Mouse (Mus musculus): ENCODE data around the gene Kcng3. TPM values are rescaled to one million over a fixed set of nuclear protein-coding genes. Genes with fewer than 3 reads are reported as not detected.

Gene Kcng3
- total RNA-seq, 1 experiment from 2014 or later: not detected

DNA sequence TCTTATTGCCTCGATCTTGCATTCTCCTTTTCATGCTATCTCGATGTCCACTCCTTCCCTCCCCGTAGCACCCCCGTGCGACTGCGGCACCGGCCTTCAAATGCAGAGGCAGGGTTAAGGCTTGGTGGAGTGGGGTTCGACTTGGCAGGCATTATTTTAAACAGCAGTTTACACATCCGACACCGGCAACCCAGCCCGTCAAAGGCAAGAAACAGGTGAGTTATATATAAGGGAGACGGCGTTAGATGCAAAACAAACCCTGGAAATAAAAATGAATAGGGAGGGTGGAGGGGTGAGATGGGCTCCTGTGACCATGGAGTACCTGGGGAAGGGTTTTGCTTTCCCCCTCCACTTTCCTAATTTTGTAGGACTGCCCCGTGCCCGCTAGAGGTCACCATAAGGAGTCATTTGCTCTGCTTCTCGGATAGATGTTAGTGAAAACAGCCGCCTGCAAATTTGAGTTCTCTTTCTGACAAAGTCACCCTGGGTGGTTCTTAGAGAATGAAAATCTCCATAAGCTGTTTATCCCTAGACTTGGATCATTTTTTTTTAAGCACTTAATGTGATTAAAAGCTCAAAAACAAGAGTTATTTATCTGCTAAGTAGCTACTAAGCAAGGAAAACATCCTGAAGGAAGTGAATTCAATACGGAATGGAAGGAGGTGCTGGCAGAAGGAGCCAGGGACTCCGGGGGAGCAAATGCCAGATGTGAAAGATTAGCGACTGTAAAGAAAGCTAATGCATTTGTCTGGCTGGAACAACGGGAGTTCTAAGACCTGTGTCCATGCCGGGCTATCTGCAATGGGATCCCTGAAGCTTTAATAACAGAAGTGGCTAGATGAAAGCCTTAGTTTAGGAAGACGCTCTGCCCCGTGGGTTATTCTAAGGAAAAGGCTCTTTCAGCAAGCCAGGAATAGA, 1.2 kb upstream of the Kcng3 start:
- ATAC-seq (ENCODE audit: extremely low read depth, insufficient number of reproducible peaks, low FRiP score, poor library complexity, severe bottlenecking): peak; percentile 67; the same call in 1 of the 2 replicates

DNA sequence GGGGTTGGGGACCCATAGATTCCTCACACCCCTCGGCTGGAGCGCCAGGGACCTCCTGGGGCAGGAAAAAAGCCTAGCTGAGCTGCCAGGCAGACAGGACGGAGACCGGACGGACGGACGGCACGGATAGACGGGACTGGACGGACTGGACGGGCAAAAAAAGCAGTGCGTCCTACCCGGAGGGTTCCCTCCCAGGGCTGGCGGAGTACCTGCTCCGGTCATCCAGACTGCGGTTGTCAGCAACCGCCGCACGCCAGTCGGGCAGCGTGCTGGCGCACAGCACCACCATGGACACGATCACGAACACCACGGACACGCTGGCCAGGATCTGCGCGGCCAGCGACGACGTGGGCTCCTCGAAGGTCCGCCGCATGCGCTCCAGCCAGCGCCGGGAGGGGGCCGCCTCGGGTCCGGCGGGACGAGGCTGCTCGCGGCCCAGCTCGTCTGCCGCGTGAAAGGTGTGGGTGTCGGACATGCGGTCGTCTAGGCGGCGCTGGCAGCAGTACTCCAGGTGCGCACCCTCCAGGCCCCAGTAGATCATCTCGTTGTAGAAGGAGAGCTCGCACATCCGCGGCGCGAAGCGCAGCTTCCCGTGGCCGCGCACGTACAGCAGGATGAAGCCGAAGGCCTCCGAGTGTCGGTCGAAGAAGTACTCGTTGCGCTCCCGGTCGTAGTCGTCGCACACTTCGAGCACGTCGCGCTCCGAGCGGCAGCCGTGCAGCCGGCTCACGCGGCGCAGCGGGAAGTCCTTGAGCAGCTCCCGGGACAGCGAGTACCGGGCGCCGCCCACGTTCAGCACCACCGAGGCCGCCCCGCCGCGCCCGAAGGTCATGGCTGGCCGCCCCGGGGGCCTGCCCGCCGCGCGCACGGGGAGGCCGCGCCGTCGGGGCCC, 662 bp downstream of the Kcng3 start:
- no peak; the same call in 1 of the 2 replicates for ATAC-seq (ENCODE audit: extremely low read depth, insufficient number of reproducible peaks, low FRiP score, poor library complexity, severe bottlenecking)

DNA sequence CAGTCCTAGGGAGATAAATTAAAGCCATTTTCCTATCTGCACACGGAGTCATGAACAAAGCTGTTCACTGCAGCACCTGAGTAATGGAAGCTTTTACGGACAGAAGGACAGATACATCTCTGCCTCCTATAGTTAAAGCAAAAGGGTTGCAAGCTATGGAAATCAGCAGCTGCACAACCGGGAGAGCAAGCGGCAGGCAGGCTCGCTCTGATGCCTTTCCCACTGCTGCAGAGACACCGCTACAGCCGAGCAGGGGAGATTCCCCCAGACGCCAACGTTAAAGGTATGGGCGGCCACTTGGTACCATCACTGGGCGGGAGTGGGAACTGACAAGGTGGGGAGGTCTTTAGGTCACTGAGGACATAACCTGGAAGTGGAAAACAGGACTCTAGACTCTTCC, 17.8 kb downstream of the Kcng3 start:
- no peak for ATAC-seq (ENCODE audit: extremely low read depth, insufficient number of reproducible peaks, low FRiP score, poor library complexity, severe bottlenecking)

DNA sequence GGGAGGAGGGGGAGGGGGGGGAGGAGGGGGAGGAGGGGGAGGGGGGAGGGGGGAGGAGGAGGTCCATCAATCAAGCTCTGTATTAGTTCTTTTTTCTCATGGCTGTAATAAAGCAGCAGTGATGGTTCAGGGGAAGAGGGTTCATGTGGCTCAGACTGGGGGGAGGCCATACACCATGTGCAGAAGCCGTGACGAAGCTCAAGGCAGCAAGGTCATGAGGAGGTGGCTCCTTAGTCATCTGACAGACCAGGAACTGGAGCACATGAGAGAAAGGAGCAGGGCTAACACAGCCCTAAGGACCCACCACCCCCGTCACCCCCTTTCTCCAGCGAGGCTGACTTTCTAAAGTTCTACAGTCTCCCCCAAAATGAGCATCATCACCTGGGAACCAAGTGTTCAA, 22.2 kb downstream of the Kcng3 start:
- no peak for ATAC-seq (ENCODE audit: extremely low read depth, insufficient number of reproducible peaks, low FRiP score, poor library complexity, severe bottlenecking)

DNA sequence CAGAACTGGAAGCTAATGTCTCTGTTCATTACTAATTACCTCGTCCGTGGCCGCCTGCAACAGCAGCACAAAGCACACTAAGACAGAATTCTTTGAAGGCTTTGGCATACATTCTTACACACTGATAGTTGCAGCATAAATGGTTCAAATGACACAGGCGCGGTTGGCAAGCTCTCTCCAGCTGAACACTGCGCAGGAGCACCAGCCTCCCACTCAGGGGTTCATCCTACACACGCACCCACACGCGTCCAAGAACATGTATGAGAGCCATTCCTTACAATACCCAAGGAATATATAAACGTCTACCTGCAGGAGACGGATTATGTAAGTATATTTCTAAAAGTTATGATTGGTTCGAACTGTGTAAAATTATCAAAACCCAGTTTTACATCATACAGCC, 30.7 kb downstream of the Kcng3 start:
- ATAC-seq (ENCODE audit: extremely low read depth, insufficient number of reproducible peaks, low FRiP score, poor library complexity, severe bottlenecking): no peak

DNA sequence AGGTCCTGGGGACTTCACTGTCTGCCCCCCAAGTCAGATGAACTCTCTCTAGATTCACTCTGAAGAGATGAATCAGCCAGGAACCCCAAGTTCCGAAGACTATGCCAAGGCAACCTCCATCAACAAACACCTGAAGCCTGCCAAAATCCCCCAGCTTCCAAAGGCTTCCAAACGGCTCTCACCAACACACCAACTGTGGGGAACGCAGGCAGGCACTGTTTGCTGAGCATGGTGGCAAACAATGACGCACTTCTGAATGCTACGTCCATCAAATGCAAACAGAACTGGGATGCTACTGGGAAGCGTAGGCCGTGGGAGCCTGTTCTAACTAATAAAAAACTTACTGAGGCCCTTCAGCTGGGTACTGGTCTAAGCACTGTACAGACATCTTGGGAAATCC, 35.7 kb downstream of the Kcng3 start:
- ATAC-seq (ENCODE audit: extremely low read depth, insufficient number of reproducible peaks, low FRiP score, poor library complexity, severe bottlenecking): no peak

DNA sequence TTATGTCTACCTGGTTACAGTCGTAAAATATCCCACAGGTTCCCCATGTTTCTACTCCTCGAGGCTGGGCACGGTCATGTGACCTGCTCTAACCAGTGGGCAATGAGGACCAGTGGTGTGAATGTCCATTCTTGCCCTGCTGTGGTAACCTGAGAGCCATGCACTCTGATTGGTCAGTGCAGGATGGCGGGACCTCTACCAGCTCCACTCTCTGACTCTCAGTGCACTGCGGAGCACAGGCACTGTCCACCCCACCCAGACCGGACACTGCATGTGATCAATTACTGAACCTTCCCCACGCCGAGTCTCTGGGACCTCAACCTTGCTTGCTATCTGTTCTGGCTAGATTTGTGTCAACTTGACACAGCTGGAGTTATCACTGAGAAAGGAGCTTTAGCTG, 37.2 kb downstream of the Kcng3 start:
- 0 out of 2 replicates have a peak, but pooled peaks have one; percentile 9 for ATAC-seq (ENCODE audit: extremely low read depth, insufficient number of reproducible peaks, low FRiP score, poor library complexity, severe bottlenecking)

DNA sequence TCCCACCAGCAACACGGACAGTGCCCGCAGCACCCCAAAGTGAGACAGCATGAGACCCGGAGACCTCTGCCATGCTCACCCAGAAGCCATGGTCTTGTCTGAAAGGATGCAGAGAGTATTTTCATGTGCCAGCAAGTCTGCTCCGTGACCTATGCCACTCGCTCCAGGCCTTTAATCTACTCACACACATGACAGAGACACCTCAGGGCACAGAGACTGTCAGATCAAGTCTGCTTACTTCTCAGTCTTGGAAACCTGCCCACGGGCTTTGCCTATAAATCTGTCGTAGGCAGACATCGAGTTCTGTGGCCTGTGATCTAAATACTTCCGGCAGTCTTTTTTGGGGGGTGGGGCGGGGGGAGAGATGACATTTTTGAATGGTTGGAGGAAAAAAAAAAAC, 38.3 kb downstream of the Kcng3 start:
- no peak for ATAC-seq (ENCODE audit: extremely low read depth, insufficient number of reproducible peaks, low FRiP score, poor library complexity, severe bottlenecking)

DNA sequence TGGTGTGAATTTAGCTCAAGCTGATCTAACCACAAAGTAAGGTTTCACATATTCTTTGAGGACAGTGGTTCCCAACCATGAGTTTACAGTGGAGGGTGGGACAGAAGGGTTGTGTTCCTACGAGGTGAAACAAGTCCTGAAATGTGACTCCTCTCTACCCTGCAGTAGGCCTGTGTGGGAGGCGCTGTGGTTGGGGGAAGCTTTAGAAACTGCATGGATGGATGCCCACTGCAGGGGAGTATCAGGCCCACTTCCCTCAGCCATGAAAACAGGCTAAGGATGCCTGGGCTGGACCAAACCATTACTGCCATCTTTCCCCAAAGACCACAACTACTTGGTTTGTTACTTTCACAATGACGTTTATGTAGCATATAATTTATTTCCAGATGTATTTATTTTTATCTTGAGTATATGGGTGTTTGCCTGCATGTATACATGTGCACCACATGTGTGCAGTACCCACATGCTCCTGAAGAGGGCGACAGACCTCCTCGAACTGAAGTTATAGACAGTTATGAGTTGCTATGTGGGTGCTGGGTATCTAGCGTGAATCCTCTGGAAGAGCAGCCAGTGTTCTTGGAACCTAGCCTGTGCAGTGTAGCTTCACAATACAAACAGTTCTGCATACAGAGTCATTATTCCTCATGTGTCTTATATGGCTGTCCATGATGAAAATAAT, 42.9 kb downstream of the Kcng3 start:
- ATAC-seq (ENCODE audit: extremely low read depth, insufficient number of reproducible peaks, low FRiP score, poor library complexity, severe bottlenecking): no peak

DNA sequence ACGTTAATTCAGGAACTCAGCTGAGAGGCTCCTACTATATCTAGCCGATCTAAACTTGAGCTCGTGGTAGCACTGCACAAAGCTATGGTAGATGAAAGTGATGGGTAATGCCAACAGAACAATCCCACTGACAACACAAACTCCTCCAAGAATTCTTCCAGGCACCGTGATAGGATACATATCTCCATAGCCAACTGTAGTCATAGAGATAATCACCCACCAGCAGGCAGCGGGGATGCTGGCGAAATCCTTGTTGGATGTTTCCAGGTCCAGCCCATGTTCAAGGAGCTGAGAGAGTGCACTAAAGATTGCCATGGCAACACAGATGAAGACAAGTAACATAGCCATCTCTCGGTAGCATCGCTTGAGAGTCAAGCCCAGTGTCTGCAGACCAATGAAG, 44.0 kb downstream of the Kcng3 start:
- ATAC-seq (ENCODE audit: extremely low read depth, insufficient number of reproducible peaks, low FRiP score, poor library complexity, severe bottlenecking): no peak

DNA sequence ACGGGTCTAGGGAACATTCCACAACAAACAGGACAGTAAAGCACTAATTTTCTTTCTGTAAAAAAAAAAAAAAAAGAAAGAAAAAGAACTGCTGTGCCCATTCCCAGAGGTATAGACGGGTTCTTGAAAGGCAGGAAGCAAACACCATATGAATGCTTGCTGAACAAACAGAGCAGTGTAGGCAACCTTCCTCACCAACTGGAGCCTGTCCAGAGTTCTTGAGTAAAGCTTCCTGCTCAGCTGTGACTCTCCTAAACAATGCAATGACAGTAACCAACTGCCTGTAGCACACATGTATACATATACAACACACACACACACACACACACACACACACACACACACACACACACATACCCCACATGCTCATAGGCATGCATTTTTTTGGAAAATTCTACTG, 49.1 kb downstream of the Kcng3 start:
- ATAC-seq (ENCODE audit: extremely low read depth, insufficient number of reproducible peaks, low FRiP score, poor library complexity, severe bottlenecking): no peak

DNA sequence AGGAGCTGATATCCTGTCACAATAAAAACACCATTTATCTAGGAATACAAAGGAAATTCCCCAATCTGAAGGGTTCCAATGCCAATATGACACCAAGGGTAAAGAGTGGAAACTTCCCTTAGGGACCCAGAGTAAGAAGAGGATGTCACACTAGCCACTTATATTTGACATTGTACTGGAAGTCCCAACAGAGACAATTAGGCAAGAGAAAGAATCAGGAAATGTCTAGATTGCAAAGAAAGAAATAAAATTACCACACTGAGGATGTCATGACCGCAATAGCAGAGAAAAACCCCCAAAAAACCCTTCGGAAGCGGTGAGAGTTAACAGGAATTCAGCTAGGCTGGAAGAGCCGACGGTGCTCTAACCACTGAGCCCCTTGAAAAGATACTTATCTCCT, 51.0 kb downstream of the Kcng3 start:
- no peak for ATAC-seq (ENCODE audit: extremely low read depth, insufficient number of reproducible peaks, low FRiP score, poor library complexity, severe bottlenecking)

DNA sequence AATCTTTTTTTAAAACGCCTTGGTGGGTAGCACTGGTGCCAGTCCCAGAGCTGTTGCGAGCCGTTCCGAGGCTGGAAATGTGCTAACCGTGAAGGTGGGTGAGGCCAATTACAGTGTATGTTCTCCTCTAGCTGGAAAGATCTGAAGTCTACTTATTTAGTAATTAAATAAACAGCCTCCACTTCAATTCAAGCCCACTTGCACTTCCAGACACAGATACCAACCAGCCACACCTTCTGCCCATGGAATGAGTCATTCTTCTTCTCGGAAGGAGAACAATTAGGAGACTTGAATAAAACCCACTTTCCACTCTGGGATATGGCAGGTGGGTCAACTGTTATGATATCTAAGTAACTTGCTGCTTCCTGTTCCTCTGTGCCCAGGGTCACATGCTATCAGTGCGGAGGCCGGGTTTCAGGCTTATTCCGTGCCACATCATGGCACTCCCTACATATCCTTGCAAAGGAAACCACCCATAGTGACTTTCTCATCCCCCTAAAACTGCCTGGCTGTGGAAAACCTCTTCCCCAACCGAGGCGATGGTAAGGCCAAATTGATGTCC, 54.8 kb downstream of the Kcng3 start:
- no peak for ATAC-seq (ENCODE audit: extremely low read depth, insufficient number of reproducible peaks, low FRiP score, poor library complexity, severe bottlenecking)

DNA sequence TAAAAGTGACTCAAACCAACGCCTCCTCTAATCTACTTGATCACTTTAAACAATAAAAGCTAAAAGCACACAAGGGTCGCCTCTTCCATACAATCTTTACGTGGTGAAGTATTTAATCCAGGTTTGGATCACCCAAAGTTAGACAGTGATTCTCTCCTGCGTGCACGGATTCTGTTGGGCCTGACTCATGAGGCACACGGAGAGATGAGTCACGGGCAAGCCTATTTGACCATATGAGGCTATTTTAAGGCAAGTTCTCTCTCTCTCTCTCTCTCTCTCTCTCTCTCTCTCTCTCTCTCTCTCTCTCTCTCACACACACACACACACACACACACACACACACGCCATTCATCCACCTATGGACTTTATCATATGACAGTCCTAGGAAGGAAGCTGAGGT, 57.1 kb downstream of the Kcng3 start:
- ATAC-seq (ENCODE audit: extremely low read depth, insufficient number of reproducible peaks, low FRiP score, poor library complexity, severe bottlenecking): no peak

DNA sequence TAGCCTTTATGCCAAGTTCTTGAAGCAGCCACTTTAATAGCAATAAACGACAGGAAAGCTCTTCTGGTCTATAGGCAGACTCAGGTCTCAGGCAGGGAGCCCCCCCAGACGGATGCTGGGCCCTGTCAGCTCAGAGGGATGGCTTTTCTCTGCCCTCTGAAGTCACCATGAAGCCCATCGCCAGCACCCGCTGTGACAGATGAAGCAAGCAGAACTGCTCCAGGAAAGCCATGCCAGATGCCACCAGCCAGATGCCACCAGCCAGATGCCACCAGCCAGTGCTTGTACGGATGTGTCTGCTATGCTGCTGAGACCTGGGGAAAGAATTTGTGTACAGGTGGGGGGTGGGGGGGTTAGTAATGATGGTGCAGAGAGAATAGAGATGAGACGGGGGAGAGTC, 58.6 kb downstream of the Kcng3 start:
- ATAC-seq (ENCODE audit: extremely low read depth, insufficient number of reproducible peaks, low FRiP score, poor library complexity, severe bottlenecking): no peak

DNA sequence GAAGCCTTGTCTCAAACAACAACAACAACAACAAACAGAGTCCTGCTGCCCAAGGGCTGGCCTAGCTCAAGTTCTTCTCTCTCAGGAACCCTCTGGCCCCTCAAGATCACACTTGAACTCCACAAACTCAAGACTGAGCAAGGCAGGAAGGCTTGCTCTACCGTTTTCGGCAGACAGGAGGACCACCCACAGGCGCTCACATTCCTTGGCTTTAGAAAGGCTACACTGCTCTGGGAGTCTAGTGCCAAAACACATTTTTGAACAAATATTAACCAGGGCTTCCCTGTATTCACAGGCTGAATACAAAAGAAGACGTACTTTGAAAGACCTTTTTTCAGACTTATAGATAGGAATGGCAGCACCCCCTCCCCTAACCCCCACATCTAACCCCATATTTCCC, 59.3 kb downstream of the Kcng3 start:
- no peak for ATAC-seq (ENCODE audit: extremely low read depth, insufficient number of reproducible peaks, low FRiP score, poor library complexity, severe bottlenecking)

DNA sequence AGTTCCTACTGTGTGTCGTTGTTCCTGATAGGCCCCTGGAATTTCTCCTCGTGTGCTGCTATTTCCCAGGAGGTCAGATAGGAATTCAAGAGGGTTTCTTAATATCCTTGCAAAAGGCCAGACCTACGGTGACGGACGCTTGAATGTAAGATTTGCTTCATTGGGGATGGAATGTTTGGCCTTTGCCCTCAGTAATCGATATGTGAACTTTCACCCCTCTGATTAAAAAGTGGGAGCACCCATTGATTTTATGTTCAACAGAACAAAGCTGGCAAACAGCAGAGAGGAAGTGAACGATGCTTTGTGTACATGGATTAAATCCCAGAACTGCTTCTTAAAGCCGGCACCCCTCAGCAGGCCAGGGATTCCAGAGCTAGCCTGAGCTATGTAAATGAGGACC, 64.3 kb downstream of the Kcng3 start:
- ATAC-seq (ENCODE audit: extremely low read depth, insufficient number of reproducible peaks, low FRiP score, poor library complexity, severe bottlenecking): no peak

DNA sequence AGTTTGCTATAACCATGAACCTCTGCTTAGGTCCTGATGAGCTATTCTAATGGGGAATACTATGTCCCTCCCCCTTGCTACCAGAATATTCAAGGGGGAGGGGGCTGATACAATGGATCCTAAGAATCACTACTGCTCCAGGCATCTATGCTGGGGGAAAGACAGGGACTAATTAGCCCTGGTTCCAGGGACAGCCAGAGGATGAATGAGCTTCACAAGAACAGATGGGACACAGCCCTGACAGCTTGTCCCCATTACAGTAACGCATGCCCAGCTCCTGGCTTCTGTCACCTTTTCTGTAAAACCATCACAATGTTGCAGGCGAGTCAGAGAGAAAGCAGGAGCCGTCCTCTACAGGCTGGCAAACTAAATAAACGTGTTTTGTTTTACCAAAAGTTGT, 66.2 kb downstream of the Kcng3 start:
- ATAC-seq (ENCODE audit: extremely low read depth, insufficient number of reproducible peaks, low FRiP score, poor library complexity, severe bottlenecking): no peak

DNA sequence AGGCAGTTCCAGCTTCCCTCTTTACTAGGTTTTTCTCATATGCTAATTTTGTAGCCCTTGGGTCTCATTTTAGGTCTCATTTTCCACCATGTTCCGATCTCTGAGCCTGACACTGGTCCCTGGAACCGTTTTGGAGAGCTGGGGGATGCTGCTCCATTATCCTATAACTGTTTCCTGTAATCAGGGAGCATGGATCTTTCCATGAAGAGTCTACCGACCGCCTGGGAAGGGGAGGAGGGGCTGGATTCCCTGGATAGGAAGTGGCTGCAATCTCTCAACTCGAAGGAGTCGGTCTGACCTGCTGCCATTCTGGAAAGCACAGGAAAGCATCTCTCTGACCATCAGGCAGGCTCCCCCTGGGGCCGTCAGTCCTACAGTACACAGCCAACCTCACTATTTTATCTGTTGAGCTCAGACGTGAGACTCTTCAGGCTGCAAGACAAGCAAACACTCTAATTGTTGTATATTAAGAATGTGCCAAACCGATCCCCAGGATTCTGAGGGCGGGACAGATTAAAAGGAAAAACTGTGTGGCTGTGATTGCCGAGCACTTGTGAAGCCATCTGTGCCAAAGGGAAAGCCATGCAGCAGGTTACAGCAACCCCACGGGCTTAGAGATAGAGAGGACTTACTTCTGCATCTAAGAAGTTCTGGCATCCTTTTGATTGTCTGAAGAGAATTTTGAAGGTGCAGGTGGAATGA, 67.4 kb downstream of the Kcng3 start:
- ATAC-seq (ENCODE audit: extremely low read depth, insufficient number of reproducible peaks, low FRiP score, poor library complexity, severe bottlenecking): no peak
